Mouse (Mus musculus): ENCODE data around the gene Prph. TPM values are rescaled to one million over a fixed set of nuclear protein-coding genes. Genes with fewer than 3 reads are reported as not detected.

Prph gene
- polyA plus RNA-seq, 1 experiment from 2014 or later, result 1.8 TPM

DNA sequence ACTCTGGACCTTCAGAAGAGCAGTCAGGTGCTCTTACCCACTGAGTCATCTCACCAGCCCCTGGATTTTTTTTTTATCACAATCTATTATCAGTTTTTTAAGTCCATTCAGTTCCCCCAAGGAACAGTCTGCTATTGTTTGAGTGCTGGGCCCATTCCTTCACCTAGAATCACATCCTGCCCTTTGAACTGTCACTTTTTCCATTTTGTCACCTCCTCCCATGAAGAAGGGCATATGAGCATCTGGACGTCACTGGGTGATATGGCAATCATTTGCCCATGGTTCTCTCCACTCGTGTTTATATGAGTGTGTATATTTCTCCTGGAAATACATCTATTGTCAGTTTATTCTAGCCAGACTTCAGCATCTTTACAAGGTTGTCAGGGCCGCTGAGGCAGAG, 52.9 kb downstream of the Prph start:
- H3K27me3 ChIP-seq, result no peaks in the 10 kb centered on the region
- H3K4me2 ChIP-seq, result no peak overlapping the region
- no peaks in the 10 kb centered on the region for H3K36me3 ChIP-seq
- no peaks in the 10 kb centered on the region for H3K9me3 ChIP-seq
- WGBS, result 79% methylated on average over 3 of the region's 3 CpGs
- no peak overlapping the region for H3K9ac ChIP-seq
- no peak for ATAC-seq (ENCODE audit: insufficient number of reproducible peaks, insufficient read depth, low FRiP score, low TSS enrichment, low read depth)
- no peaks in the 10 kb centered on the region for H3K4me1 ChIP-seq
- H3K4me3 ChIP-seq, result no peak overlapping the region
- H3K27ac ChIP-seq, result no peak overlapping the region

Small RNA genes within 50 kb of the gene (microRNA-seq; reads per million reads assigned to microRNA genes)
- gene Mir6960, result 1.8 reads per million, percentile 3 among the genes with 10 or more reads in this experiment

Other genes with a start within 250 kb of the Prph start
- gene Ddn, start 245.7 kb upstream of the Prph start, polyA plus RNA-seq (2015; fragmentation: Nextera tagmentation; extraction: Ambion mirVana), result 0.07 TPM in 1 of 2 replicates, not detected in the other
- gene Prkag1, start 223.7 kb upstream of the Prph start, polyA plus RNA-seq (2015; fragmentation: Nextera tagmentation; extraction: Ambion mirVana), result 90.4 and 92.5 TPM in 2 replicates
- 14.4 and 15.2 TPM in 2 replicates for gene Kmt2d, start 184.0 kb upstream of the Prph start, polyA plus RNA-seq (2015; fragmentation: Nextera tagmentation; extraction: Ambion mirVana)
- gene Rhebl1, start 160.6 kb upstream of the Prph start, polyA plus RNA-seq (2015; fragmentation: Nextera tagmentation; extraction: Ambion mirVana), result 22.9 and 23.4 TPM in 2 replicates
- gene Dhh, start 156.6 kb upstream of the Prph start, polyA plus RNA-seq (2015; fragmentation: Nextera tagmentation; extraction: Ambion mirVana), result 0.52 and 0.54 TPM in 2 replicates
- 26.8 and 27.8 TPM in 2 replicates for gene Lmbr1l, start 136.9 kb upstream of the Prph start, polyA plus RNA-seq (2015; fragmentation: Nextera tagmentation; extraction: Ambion mirVana)
- 1,422 and 1,651 TPM in 2 replicates for gene Tuba1b, start 120.6 kb upstream of the Prph start, polyA plus RNA-seq (2015; fragmentation: Nextera tagmentation; extraction: Ambion mirVana)
- gene Gm49450, start 101.6 kb upstream of the Prph start, polyA plus RNA-seq (2015; fragmentation: Nextera tagmentation; extraction: Ambion mirVana), result not detected in 2 replicates
- 1,291 and 1,480 TPM in 2 replicates for gene Tuba1a, start 101.5 kb upstream of the Prph start, polyA plus RNA-seq (2015; fragmentation: Nextera tagmentation; extraction: Ambion mirVana)
- gene Tuba1c, start 25.3 kb upstream of the Prph start, polyA plus RNA-seq (2015; fragmentation: Nextera tagmentation; extraction: Ambion mirVana), result 109 and 124 TPM in 2 replicates
- 30.9 and 41.1 TPM in 2 replicates for gene Troap, start 19.4 kb downstream of the Prph start, polyA plus RNA-seq (2015; fragmentation: Nextera tagmentation; extraction: Ambion mirVana)
- gene C1ql4, start 32.6 kb downstream of the Prph start, polyA plus RNA-seq (2015; fragmentation: Nextera tagmentation; extraction: Ambion mirVana), result 0.22 TPM in 1 of 2 replicates, not detected in the other
- gene Dnajc22, start 38.0 kb downstream of the Prph start, polyA plus RNA-seq (2015; fragmentation: Nextera tagmentation; extraction: Ambion mirVana), result 0.44 and 0.52 TPM in 2 replicates
- 44.1 and 51.0 TPM in 2 replicates for gene Spats2, start 70.7 kb downstream of the Prph start, polyA plus RNA-seq (2015; fragmentation: Nextera tagmentation; extraction: Ambion mirVana)
- gene Kcnh3, start 169.7 kb downstream of the Prph start, polyA plus RNA-seq (2015; fragmentation: Nextera tagmentation; extraction: Ambion mirVana), result 1.4 and 2.0 TPM in 2 replicates
- gene Mcrs1, start 196.8 kb downstream of the Prph start, polyA plus RNA-seq (2015; fragmentation: Nextera tagmentation; extraction: Ambion mirVana), result 131 and 146 TPM in 2 replicates
- 82.4 and 83.6 TPM in 2 replicates for gene Prpf40b, start 239.9 kb downstream of the Prph start, polyA plus RNA-seq (2015; fragmentation: Nextera tagmentation; extraction: Ambion mirVana)
- gene Fam186b, start 240.7 kb downstream of the Prph start, polyA plus RNA-seq (2015; fragmentation: Nextera tagmentation; extraction: Ambion mirVana), result 0.12 and 0.42 TPM in 2 replicates